Mouse (Mus musculus) small intestine, adult 2 months (tissue): ENCODE measurements around the gene Lrrc27.

Experiments
- CTCF ChIP-seq: fragments of 200-500 bp; IDR thresholded peaks from 2 replicates; pipeline ENCODE4 v1.5.1; 2012; ENCODE audit warnings: low read depth, mild to moderate bottlenecking, control low read depth, inconsistent platforms, low read length, moderate library complexity, mixed read lengths; ENCODE audit not compliant: insufficient replicate concordance, insufficient read length; ENCODE audit errors: extremely low read depth
- POLR2A ChIP-seq: fragments of 200-500 bp; IDR thresholded peaks from 2 replicates; pipeline ENCODE4 v1.6.1; 2012; ENCODE audit warnings: low read depth, mild to moderate bottlenecking, control low read depth, inconsistent platforms, low read length, moderate library complexity

- TF ChIP-seq CTCF (no peak), POLR2A (no peak)
These were observed 1.0 kb upstream of the Lrrc27 start for GRCm38 (mm10) chr7:139211761-139212160.
